Mouse (Mus musculus) cerebellum, adult 2 months (tissue): ENCODE results near the gene Zfhx3.

Experiments
- CTCF ChIP-seq: fragments of 200-500 bp; IDR thresholded peaks from 2 replicates; pipeline ENCODE4 v1.5.1; 2011; ENCODE audit warnings: low read depth, mild to moderate bottlenecking, control low read depth, low read length, moderate library complexity, borderline replicate concordance; ENCODE audit not compliant: insufficient read depth
- POLR2A ChIP-seq: fragments of 200-500 bp; IDR thresholded peaks from 2 replicates; pipeline ENCODE4 v1.6.1; 2011; ENCODE audit warnings: low read length, control low read depth, borderline replicate concordance; ENCODE audit not compliant: insufficient read depth

DNA sequence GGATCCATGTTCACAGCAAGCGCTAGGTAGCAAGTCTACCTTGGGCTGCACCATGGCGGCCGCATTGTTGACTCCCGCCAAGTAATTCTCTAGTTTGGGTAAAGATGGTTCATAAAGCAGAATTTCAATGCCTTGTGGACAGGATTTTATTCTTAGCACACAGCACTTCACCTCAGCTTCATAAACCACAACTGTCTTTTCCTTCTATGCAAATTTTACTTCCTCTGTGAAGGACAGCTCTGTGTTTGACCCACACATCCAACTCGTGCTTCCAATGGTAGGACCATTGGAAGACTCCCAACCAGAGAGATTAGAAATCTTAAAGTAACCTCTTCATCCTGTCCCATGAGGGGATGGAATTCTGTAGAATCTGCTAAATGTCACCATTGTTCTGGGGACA, 130.4 kb downstream of the Zfhx3 start:
- TF ChIP-seq CTCF (no peak), POLR2A (no peak)
